Mouse (Mus musculus): ENCODE data around the gene Lyzl4.

- TF ChIP-seq CTCF (IDR thresholded peaks at IDR 0.05; ENCODE audit: borderline replicate concordance, control insufficient read depth, extremely low read depth, insufficient read depth, low read length, poor library complexity) = peak; percentile 85
- peak; percentile 25; the same call in 1 of the 2 replicates for TF ChIP-seq POLR2A (IDR thresholded peaks at IDR 0.05; ENCODE audit: control insufficient read depth, extremely low read depth, insufficient read depth, low read length, poor library complexity)
Observed at GRCm38 (mm10) chr9:121669348-121669791, 27.5 kb upstream of the Lyzl4 start.

Measured in thymus, adult 2 months (tissue).